Mouse (Mus musculus) large intestine, adult 2 months (tissue): ENCODE data around the gene Grik4. TPM values are rescaled to one million over a fixed set of nuclear protein-coding genes. Genes with fewer than 3 reads are reported as not detected.
"Not testable (repeated sequence)": the region's sequence is repeated elsewhere in the genome, so short reads cannot be mapped to it uniquely, and the experiment has no call there.

Source experiments
- DNase-seq: peaks from one replicate; pipeline ENCODE4 v3.0.0-alpha.2; 2012; ENCODE audit warnings: low read depth, low spot score
- WGBS: fragments of 180-500 bp; shearing (Covaris S2); methylation state at CpG from one replicate; pipeline ENCODE4 v1.1.7; 2018; 5-methylcytosine and 5-hydroxymethylcytosine counted together
- polyA plus RNA-seq: library from polyadenylated mRNA; depleted of rRNA; stranded (reverse); fragments of >200 nt; gene quantifications from 2 replicates; pipeline ENCODE4 v1.2.3, GENCODE M21; 2012

Grik4 gene
- polyA plus RNA-seq, 1 experiment = 0.42 TPM

DNA sequence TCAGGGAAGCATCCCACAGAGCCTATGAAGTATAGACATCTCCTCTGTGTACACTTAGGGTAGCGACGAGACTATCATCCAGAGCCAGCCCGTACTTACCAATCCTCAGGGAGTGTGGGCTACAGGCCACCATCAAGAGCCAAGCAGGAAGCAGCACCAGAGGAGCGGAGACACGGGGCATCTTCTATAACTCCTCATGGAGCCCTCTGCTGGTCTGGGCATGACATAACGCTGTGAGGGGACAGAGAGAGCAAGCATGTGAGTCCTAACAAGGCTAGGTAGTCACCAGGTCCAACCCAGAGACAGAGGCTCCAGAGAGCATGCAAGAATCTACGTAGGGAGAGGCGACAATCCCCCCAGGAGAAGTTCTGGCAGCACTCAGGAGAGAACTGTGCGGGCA is 135.9 kb downstream of the Grik4 start:
- DNase-seq = no peak
- 75% methylated on average over 9 of the region's 9 CpGs for WGBS

DNA sequence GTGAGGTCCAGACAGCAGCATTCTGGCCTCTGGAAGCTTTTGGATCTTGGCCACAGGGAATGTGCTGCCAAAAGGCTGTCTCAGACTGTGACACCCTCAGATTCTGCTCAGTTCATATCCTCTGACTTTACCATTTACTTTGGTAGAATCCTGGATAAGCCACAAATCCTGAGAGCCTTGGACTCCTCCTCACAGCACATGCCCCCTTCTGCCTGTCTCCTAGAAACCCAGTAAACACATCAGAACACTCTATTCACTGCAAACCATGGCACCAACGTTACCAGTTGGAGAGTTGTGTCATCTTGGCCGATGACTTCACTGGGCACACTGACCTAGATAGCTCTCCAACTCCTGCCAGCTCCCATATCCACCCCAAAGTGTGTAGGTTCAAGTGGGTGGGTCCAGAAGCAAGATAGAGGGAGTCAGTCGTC is 141.2 kb downstream of the Grik4 start:
- WGBS = 47% methylated on average over 3 of the region's 3 CpGs
- DNase-seq = no peak

DNA sequence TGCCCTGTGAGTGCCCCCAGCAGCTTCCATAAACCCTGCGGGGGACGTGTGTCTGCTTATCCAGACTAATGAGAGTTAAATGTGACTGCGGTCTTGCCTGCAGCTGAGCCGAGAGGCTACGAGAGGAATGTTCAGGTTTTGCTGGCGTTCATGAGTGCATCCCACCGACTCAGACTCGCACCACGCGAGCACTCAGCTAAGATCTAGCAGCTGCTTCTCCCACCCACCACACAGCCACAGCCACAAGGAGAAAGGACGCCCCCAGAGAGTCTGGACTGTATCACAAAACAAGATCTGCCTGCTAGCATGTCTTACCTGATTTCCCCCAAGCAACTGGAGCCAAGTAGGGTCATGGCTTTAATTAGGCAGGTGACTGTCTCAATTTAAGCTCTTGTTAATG is 142.4 kb downstream of the Grik4 start:
- WGBS = 83% methylated on average over 11 of the region's 11 CpGs
- no peak for DNase-seq

DNA sequence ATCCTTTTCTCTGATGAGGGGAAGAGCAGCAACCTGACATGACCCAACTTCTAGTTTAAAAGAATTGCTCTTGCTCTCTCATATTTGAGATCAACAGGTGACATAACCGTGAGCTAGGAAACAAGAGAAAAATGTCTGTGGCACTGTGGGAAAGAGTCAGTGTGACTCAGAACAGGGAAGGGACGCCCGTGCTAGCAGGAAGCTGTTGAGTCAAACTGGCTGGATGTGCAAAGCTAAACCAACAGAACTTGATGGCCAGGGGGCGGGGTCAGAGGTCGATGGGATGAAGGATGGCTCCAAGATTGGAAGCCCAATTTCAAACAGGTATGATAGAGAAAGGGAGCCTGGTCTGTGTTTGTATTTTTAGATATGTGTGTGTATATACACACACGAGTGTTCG is 144.2 kb downstream of the Grik4 start:
- DNase-seq = no peak
- WGBS = 67% methylated on average over 7 of the region's 7 CpGs

DNA sequence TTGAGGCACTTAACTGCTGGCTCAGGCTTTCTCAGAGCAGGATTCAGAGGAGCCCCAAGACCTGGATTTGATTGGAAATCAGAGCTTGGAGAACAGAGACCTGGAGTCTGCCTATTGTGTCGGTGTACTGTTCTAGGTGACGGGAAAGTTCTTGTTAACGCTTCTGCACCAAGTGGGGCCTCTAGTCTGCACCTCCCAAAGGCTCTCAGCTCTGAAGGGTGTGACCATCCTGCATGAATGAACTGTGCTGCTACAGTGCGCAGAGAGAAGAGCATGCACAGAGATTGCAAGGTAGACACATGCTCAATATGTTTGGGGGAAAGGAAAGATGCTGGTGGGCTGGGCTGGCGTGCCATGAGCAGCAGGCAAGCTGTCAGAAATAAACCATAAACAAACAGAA is 144.6 kb downstream of the Grik4 start:
- 74% methylated on average over 5 of the region's 5 CpGs for WGBS
- no peak for DNase-seq

DNA sequence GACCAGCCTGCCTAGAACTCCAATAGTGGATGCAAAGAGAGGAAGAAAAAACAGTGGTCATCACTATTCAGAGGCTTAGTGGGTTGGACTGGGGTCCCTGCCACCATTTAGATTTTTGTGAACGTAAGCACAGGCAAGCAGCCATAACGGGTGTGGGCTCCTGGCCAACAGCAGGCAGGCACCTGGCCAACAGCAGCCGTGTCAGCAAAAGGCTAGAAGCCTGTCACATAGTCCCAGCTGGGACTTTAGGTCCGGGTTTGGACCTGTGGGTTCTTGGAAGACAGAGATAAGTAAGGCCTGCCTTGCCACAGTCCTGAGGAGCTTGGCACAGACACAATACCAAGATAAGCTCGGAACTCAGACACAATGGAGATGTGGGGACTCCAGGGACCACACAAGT is 145.1 kb downstream of the Grik4 start:
- WGBS = 20% methylated on average over 5 of the region's 5 CpGs
- DNase-seq = no peak

DNA sequence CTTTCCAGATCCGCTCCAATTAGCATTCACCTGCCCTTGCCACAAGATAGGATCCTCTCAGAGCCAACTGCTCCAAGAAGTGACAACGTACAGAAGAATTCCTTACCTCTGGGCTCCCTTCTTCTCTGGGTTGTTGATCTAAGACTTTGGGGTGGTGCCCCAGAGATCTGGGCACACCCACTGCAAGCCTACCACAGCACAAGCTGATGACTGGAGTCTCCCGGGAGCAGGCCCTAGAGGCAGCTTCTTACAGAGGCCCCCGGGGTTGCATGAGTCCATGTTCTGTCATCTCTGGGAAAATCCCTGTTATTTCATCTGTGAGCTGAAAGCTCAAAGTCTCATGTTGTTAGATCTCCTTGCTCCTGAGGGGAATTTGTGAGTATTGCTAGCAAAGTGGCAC is 146.0 kb downstream of the Grik4 start:
- no peak for DNase-seq
- WGBS = 47% methylated on average over 4 of the region's 4 CpGs

DNA sequence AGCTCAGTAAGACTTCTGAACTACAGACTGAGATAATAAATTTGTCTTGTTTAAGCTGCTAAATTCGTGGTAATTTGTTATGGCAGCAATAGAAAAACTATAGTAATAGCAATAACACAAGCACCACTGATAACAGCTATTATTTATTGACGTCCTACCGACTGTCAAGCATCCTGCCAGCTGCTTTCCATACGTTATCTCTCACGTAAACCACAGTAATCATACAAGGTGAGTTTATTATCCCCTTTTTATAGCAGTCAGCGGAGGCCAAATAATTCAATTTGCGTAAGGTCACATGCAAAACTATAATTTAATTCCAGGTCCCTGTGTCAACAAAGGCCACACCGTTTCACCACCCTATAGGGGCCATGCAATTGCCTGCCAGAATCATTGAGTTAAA is 147.0 kb downstream of the Grik4 start:
- WGBS = 27% methylated on average over 8 of the region's 8 CpGs
- no peak for DNase-seq

DNA sequence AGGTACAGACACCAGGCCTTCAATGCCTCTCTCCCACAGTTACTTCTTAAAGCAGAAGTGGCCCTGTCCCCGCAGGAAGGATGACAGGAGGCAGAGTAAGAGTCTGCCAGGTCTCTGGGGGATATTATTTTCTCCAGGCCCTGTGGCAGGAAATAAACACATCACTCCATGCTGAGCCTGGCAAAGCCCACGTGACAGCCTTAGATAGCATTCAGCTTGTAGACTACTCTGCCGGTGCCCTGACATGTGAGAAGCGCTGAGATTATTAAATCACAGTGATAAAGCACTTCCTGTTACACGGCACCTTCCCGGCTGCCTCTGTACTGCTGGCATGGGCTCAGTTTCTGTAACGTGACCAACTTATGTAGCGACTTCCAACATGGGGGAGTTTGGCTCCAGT is 148.4 kb downstream of the Grik4 start:
- 35% methylated on average over 8 of the region's 8 CpGs for WGBS
- DNase-seq = no peak

DNA sequence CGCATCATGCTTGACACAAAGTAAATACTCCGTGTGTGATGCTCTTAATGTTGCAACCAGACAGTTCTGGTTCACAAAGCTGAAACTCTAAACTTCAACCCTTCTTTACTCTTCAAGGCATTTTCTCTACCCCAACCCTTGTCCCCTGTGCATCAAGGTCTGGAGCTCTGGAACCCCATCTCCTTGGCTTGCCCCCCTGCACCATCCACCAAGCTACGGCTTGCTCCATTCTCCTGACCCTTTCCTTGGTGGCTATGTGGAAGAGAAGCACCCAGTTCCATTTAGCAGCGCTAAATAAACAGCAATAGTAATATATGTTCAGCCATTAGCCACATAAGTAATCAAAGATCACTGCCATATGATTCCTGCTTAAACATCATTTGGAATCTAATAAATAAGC is 150.3 kb downstream of the Grik4 start:
- WGBS = 81% methylated on average over 4 of the region's 4 CpGs
- no peak for DNase-seq

DNA sequence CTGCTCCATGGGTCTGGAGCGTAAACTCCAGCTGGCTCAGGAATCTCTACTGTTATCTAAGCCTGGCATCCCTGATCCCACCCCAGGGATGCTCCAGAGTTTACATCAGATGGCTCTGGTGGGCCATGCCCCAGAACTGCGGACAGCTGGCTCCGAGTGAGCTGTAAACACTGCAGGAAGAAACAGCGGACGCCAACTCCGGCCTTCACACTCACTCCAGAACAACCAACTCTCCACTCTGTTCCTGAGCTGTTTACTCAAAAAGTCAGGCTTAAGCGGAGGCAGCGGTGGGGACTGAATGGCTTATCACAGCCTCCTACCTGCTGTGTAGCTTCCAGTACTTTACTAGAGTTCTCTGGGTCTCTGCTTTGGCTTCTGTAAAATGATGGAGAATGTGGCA is 150.7 kb downstream of the Grik4 start:
- WGBS = 61% methylated on average over 8 of the region's 8 CpGs
- no peak for DNase-seq

DNA sequence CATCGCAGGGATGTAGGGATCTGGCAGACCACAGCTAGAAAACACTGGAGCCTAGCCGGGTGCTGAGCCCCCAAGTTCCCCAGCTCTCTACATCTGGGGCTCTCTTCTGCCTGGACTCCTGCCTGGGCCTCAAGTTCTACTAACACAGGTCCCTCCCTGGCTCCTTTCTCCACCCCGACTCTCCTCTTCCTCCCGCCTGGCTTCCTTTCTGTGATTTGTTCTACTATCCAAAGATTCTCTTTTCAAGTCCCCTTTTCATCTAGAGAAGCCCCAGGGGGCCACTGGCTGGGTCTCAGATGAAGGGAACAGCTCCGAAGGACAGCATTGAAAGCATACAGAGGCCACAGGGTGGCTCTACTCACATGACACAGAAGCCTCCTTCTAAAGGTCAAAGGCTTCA is 151.9 kb downstream of the Grik4 start:
- no peak for DNase-seq
- 82% methylated on average over 5 of the region's 5 CpGs for whole genome bisulfite sequencing

DNA sequence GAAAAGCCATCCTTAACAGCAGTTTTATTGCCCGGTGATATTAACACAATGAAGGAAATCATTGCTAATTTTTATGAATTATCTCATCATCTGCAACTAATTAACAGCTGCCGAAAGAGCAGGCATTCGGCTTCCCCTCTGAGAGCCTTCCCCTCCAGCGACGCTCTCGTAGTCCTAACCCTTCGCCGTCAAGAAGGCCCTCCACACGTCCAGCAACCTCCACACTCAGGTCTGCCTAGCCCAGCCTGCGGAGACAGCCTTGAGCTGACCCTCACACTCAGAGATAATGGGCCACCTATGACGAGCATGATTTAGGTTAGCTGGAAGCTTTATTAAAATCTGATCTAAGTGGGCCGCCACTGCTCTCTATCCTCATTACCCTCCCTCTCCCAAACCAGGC is 152.5 kb downstream of the Grik4 start:
- no peak for DNase-seq
- 89% methylated on average over 12 of the region's 12 CpGs for WGBS

DNA sequence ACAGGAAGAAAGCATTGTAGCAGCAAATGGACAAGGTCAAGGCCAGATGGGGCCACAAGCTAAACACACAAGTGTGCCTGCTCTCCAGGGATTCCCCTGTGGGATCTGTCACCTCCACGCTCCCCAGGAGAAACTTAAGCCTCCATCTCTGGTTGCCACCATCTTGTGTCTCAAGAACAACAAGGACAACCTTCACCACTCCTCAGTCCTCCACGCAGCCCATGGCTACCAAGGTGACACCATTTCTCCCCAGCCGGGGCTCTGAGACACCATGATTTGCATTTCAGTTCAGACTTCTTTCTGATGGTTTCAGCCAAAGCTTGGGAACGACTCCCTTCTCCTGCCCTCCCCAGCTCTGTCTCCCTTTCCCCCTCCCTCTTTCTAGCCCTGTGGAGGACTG is 152.9 kb downstream of the Grik4 start:
- WGBS = 71% methylated on average over 4 of the region's 4 CpGs
- DNase-seq = no peak

DNA sequence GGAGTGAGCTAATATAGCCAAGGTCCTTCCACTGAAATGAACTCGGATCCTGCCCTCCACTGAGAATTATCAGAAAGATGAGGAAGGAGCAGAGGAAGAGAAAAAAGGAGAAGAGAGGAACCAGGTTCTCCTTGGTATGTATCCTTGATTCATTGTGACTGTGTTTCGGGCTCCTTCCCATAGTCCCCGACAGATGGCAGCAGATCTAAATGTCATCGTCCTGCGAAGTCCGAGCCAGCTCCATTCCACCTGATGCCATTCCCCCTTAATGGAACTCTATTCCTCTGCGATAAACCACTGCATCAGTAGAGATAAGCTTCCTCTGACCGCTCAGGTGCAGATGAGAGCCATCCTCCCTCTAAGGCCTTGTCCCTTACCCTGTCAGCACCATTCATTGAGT is 155.8 kb downstream of the Grik4 start:
- DNase-seq = peak; percentile 4
- 26% methylated on average over 8 of the region's 8 CpGs for WGBS

DNA sequence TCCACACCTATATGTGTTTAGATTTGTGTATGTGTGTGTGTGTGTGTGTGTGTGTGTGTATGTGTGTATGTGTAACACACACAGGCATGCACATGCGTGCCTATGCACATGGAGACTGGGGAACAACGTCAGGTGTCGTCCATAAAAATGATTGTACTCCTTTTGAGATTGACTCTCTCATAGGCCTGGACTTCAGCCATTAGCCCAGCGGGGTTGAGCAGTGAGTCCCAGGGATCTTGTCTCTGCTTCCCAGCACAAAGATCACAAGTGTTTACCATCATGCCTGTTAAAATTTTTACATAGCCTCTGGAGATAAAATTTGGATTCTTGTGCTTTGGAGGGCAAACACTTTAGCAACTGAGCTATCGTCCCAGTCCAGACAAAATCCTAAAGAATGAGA is 157.4 kb downstream of the Grik4 start:
- WGBS = 64% methylated on average over 5 of the region's 5 CpGs
- DNase-seq = no peak

DNA sequence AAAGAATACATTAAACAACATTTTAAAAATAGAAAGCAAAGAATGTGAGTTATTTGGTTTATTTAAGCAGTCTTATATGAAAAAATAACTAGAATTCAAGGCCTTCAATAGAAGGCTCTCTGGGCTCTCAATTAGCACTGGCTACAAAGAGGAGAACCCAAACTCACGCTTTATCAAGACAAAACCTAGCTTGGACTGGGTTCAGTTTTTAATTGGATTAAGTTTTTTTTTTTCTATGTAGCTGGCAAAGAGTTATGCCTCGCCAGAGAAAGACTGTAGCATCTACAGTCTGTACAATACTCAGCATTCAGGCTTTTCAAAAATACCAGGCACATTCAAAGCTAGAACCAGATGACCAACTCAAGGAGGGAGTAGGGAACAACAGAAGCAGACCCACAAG is 158.0 kb downstream of the Grik4 start:
- no peak for DNase-seq
- WGBS = 62% methylated on average over 2 of the region's 2 CpGs

DNA sequence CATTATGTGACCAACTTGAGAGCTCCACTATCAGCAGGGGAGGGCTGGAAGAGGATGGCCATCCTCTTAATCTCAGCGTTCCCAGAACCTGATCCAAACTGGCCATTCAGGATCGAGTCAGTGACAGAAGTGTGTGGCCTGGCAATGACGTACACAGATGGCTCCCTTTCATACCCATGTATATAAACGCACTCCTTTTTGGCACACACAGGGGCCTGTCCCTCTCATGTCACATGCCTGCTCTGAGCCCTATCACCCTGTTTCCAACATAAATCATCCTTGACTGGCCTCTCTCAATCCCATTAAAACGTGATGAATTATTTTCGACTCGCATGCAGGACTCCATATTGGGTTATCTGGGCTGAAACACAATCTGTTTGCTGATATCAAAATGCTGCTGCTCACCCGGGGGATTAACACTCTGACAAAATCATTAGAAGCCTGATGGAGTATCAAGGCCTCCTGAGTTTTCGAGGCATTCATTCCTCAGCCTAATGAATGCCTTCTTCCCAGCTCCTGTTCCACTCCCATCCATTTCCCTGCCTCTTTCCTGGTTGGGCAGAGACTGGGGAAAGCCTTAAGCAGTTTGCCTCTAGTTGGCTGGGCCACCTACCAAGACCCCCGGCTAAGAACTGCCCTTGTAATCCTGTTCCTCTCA is 159.0 kb downstream of the Grik4 start:
- 75% methylated on average over 10 of the region's 10 CpGs for WGBS
- DNase-seq = no peak

DNA sequence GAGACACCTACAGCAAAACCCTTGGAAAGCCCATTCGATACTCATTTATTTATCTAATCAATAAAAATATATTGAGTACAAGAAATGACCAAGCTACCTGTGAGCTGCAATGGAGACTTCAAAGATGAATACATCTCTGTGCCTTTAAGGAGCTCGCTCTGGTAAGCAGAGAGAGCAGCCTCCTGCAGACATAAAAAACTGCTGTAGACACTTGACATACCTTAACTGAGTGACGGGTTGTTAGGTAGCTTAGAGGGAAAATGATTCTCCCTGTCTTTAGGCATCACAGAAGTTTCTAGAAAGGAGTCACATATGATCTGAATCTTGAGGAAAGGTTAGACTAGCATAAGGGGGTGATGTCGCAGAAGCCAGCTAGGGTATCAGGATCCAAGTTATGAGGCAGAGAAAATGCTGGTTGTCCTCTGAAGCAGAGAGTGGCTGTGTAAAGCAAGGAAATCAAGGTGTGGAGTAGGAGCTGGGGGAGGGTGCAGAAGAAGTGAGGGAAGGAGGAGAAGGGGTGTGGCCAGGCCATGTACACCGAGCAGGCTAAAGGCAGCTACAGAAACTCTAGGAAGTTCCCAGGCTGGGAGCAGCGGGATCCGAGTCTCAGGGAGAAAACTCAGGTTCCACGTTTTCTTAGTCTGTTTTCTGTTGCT is 160.9 kb downstream of the Grik4 start:
- 29% methylated on average over 8 of the region's 8 CpGs for WGBS
- DNase-seq = no peak

DNA sequence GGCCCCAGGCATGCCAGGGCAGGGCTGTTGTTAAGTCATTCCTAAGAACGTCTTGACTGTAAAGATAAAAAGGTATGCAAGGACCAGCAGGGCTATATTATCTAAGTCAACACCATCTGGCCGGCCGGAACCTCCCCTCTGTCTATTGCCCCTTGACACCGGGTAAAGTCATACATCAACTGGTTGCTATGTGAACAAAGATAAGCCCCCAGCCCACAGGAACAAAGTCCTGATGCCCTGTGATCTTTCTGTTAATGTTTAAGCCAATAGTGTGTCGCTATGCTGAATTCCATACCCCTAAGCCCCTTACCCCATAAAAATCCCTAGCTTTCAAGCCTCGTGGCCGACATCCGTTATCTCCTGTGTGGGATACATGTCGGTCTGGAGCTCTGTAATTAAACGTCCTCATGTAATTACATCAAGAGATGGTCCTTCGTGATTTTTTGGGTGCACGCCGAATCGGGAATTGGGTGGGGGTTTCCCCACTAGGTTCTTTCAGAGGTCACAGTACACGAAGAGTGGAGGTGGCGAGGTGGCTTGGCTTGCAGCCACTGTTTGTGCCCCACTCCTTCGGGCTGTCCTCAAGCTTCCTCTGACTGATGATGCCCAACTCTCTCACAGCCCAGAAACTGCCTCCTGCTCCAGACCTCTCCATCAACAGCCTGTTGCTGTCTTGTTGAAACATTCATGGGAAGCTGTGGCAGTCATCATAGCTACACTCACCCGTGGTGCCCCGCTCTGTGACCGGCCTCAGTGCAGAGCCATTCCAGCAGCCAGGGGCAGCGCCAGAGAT is 165.6 kb downstream of the Grik4 start:
- DNase-seq = not testable (repeated sequence)
- WGBS = 18% methylated on average over 21 of the region's 21 CpGs

DNA sequence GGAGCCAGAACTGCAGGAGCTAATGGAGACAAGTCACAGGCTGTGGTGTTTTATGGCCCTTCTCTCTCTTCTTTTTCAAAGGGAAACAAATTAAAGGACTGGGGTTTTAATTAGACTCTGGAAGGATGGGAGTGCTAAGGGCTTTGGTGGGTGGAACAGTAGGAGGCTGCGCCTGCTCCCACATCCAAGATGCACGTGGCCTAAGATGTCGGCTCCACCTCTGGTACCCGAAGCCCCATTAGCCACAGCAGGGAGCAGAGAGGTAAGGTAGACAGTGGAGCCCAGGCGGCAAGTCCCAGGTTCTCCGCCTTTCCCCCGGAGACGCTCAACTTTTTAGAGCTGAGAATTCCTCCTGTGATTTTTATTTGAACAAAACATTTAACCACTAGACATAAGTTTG is 166.4 kb downstream of the Grik4 start:
- WGBS = 41% methylated on average over 8 of the region's 8 CpGs
- no peak for DNase-seq
